Mouse (Mus musculus): ENCODE results near the gene Epb41l3. TPM values are rescaled to one million over a fixed set of nuclear protein-coding genes. Genes with fewer than 3 reads are reported as not detected.
"Not testable (repeated sequence)": the region's sequence is repeated elsewhere in the genome, so short reads cannot be mapped to it uniquely, and the experiment has no call there.

Gene Epb41l3
- polyA plus RNA-seq, 1 experiment from 2014 or later = 125 TPM

DNA sequence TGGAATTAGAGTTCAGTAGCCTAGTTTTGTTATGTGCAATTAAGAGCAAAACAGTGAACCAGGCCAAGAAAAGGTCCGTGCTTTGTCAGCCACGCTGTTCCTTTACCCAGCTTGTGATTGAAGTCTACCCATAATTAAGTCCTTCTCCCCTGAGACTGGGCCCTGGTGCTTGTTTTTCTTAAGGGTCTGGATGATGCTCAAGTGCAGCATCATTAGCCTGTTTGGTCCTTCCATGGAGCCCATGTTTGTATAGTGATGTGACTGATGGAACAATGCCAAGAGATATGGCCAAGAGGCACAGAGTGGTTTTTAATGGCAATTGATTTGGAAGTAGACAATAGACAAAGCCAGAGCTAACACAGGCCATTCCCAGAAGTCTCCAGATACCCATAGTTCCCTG is 36.7 kb downstream of the Epb41l3 start:
- WGBS = 74% methylated on average over 2 of the region's 2 CpGs
- Histone ChIP-seq H3K36me3 (no peaks in the 10 kb centered on the region), H3K4me1 (no peaks in the 10 kb centered on the region), H3K9ac (no peak overlapping the region), H3K27me3 (no peaks in the 10 kb centered on the region), H3K9me3 (replicated peaks) (no peaks in the 10 kb centered on the region), H3K27ac (replicated peaks) (no peak overlapping the region), H3K4me3 (replicated peaks) (no peak overlapping the region), H3K4me2 (replicated peaks) (no peak overlapping the region)
- no peak for ATAC-seq (ENCODE audit: insufficient number of reproducible peaks, low FRiP score, low TSS enrichment, low read depth)

DNA sequence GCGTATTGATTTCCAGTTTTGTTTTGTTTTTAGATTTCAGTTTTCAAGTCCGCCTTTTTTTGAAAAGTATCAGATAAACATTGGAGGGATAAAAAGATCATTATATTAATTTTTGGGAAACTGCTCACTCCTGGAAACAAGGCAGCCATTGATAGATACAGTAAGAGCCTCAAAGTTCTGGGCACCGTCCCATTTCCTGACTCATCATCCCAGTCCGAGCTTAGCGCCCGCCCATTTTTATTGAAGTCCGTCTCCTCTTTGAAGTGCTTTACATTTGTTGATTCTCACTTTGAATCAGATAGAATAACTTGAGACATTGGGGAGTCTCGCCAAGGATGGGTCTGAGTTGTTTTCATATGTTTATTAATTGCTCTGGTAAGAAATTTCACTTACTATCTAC is 43.7 kb downstream of the Epb41l3 start:
- H3K9ac ChIP-seq = no peak overlapping the region
- ATAC-seq (ENCODE audit: insufficient number of reproducible peaks, low FRiP score, low TSS enrichment, low read depth) = no peak
- WGBS = 79% methylated on average over 8 of the region's 8 CpGs
- H3K4me3 ChIP-seq (replicated peaks) = no peak overlapping the region
- peaks cover 14% of the 10 kb centered on the region for H3K4me1 ChIP-seq
- no peaks in the 10 kb centered on the region for H3K9me3 ChIP-seq (replicated peaks)
- 0 out of 2 replicates have a peak, but pooled peaks cover 3% of the 10 kb centered on the region for H3K27me3 ChIP-seq
- H3K27ac ChIP-seq (replicated peaks) = no peak overlapping the region
- no peaks in the 10 kb centered on the region for H3K36me3 ChIP-seq
- no peak overlapping the region for H3K4me2 ChIP-seq (replicated peaks)

DNA sequence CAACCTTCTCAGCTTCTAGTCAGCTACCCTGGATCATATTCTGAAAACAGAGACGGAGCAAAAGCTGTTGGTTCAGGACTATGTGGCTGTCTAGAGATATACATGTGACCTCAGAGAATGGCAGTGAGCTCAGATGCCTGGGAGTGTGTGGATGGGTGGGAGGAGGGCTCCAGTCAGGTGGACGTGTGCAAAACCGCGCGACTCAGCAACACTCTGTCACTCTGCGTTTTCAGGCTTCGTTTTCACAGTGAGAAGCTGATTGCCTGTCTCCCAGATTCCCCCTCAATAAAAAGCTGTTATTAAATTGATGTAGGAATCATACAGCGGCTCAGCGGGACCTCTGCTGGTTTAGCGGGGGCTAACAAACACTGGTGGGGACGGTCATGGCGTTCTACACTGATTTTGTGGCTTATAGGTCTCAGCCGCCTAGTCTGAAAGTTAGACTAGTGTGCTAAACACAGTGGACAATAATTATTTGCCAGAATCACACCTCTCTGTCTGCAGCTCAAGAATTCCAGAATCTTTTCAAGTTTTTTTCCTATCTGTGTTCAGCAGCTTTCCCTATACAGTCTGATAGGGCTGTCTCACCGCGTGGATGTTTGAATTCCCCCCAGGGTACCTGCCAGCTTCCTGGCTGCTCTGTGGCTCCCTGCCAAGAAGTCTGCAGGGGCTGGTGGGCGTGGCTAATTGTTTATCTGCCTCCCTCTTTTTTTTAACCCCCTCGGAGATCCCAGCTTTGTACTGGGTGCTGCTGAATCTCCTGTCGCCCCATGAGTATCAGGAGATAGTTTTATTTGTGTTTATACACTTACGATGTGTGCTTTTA is 45.3 kb downstream of the Epb41l3 start:
- WGBS = 3% methylated on average over 19 of the region's 19 CpGs
- no peaks in the 10 kb centered on the region for H3K36me3 ChIP-seq
- H3K4me2 ChIP-seq (replicated peaks) = peak overlapping the region; percentile 44
- H3K9me3 ChIP-seq (replicated peaks) = no peaks in the 10 kb centered on the region
- no peak overlapping the region for H3K27ac ChIP-seq (replicated peaks)
- H3K4me3 ChIP-seq (replicated peaks) = peak overlapping the region; percentile 14; the same call in 1 of the 2 replicates
- ATAC-seq (ENCODE audit: insufficient number of reproducible peaks, low FRiP score, low TSS enrichment, low read depth) = peak; percentile 55; the same call in 1 of the 2 replicates
- no peak overlapping the region for H3K9ac ChIP-seq
- 0 out of 2 replicates have a peak, but pooled peaks cover 3% of the 10 kb centered on the region for H3K27me3 ChIP-seq
- peaks cover 14% of the 10 kb centered on the region for H3K4me1 ChIP-seq

DNA sequence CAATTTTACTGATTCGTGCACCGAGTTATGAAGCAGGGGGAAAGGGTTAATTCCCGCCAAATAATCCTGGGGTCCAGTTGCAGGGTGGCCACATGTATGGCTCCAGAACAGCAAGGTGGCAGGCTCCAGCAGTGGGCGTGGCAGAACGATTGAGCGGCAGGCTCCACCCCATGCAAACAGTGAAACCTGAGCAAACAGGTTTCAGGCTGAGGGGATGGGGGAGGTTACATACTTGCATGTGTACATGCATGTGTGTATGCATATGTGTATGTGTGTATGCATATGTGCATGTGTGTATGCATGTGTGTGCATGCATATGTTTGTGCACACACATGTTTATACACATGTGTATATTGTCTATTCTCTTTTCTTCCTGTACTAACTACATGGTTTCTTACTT is 46.9 kb downstream of the Epb41l3 start:
- H3K27ac ChIP-seq (replicated peaks); H3K9me3 ChIP-seq (replicated peaks); H3K27me3 ChIP-seq; H3K9ac ChIP-seq; H3K36me3 ChIP-seq: not testable (repeated sequence)
- peak; percentile 40; the same call in 1 of the 2 replicates for ATAC-seq (ENCODE audit: insufficient number of reproducible peaks, low FRiP score, low TSS enrichment, low read depth)
- Histone ChIP-seq H3K4me2 (replicated peaks) (peak overlapping the region; percentile 37), H3K4me1 (peaks cover 16% of the 10 kb centered on the region), H3K4me3 (replicated peaks) (peak overlapping the region; percentile 26; the same call in 1 of the 2 replicates)
- WGBS = 6% methylated on average over 6 of the region's 6 CpGs

DNA sequence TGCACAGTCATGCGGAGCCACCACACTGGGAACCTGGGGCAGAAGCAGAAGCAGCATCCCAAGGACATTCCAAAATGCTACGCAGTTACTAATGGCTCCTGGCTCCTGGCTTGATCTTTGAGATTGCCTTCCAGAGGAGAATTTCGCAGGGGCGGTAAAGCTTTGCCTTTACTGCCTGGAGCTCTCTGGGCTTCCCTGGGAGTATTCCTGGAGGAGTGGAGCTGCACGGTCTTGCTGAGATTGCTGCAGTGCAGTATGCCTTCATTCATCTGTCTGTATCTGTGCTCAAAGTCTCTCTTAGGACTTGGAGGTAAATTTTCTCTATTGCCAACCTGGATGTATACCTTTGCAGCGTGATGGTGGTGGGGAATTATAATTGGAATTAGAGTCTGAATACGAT is 52.0 kb downstream of the Epb41l3 start:
- 0 out of 2 replicates have a peak overlapping the region, but pooled peaks have one; percentile 34 for H3K27ac ChIP-seq (replicated peaks)

DNA sequence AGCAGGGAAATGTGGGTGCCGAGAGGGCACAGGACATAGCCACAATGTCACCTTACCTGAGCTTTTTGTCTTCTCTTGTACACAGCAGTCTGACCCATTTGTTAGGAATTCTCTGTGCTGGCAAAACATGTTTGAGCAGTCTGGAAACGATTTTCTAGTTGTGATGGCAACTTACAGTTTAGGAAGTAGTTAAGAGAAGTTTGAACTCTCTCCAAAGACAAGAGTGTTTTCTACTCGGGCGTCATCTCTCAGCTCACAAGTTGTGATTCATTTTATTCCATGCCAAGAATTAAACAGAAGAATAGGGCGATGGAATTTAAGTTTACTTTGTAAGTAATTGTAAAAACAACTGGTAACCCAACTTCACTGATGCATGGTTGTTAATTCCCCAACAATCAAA is 52.5 kb downstream of the Epb41l3 start:
- peaks cover 14% of the 10 kb centered on the region; the same call in 1 of the 2 replicates for H3K4me1 ChIP-seq
- no peak overlapping the region for H3K9ac ChIP-seq
- H3K4me2 ChIP-seq (replicated peaks) = no peak overlapping the region
- H3K36me3 ChIP-seq = no peaks in the 10 kb centered on the region
- ATAC-seq (ENCODE audit: insufficient number of reproducible peaks, low FRiP score, low TSS enrichment, low read depth) = no peak
- H3K4me3 ChIP-seq (replicated peaks) = no peak overlapping the region
- H3K27me3 ChIP-seq = no peaks in the 10 kb centered on the region
- WGBS = 24% methylated on average over 5 of the region's 5 CpGs
- no peaks in the 10 kb centered on the region for H3K9me3 ChIP-seq (replicated peaks)
- 0 out of 2 replicates have a peak overlapping the region, but pooled peaks have one; percentile 34 for H3K27ac ChIP-seq (replicated peaks)

More for the DNA sequence above, 52.0 kb downstream of the Epb41l3 start:
- no peak for ATAC-seq (ENCODE audit: insufficient number of reproducible peaks, low FRiP score, low TSS enrichment, low read depth)
- Histone ChIP-seq H3K36me3 (no peaks in the 10 kb centered on the region), H3K4me2 (replicated peaks) (no peak overlapping the region), H3K4me3 (replicated peaks) (no peak overlapping the region), H3K9ac (no peak overlapping the region), H3K27me3 (no peaks in the 10 kb centered on the region), H3K9me3 (replicated peaks) (no peaks in the 10 kb centered on the region), H3K4me1 (peaks cover 14% of the 10 kb centered on the region; the same call in 1 of the 2 replicates)
- WGBS = 45% methylated on average over 7 of the region's 7 CpGs

DNA sequence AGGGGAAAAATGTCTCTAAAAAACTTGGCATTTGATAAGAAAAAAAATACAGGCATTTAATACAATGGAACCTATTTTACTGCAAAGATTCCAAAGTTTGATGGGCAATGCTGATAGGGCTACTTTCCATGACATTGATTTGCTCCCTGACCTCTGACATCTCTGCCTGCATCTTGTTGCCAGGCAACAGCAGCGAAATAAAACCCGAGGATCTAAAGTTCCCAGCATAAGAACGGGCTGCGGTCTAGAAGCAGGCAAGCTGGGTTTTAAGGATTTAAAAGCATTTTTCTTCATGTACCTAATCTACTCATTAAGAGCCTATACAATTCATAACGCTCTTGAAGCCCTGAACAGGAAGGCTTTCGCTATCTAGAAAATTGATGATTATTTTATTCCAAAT is 54.0 kb downstream of the Epb41l3 start:
- ATAC-seq (ENCODE audit: insufficient number of reproducible peaks, low FRiP score, low TSS enrichment, low read depth) = no peak
- WGBS = 18% methylated on average over 6 of the region's 6 CpGs
- Histone ChIP-seq H3K4me3 (replicated peaks) (no peak overlapping the region), H3K9me3 (replicated peaks) (no peaks in the 10 kb centered on the region), H3K4me1 (peaks cover 14% of the 10 kb centered on the region; the same call in 1 of the 2 replicates), H3K27ac (replicated peaks) (no peak overlapping the region), H3K36me3 (no peaks in the 10 kb centered on the region), H3K27me3 (no peaks in the 10 kb centered on the region), H3K9ac (no peak overlapping the region), H3K4me2 (replicated peaks) (no peak overlapping the region)

DNA sequence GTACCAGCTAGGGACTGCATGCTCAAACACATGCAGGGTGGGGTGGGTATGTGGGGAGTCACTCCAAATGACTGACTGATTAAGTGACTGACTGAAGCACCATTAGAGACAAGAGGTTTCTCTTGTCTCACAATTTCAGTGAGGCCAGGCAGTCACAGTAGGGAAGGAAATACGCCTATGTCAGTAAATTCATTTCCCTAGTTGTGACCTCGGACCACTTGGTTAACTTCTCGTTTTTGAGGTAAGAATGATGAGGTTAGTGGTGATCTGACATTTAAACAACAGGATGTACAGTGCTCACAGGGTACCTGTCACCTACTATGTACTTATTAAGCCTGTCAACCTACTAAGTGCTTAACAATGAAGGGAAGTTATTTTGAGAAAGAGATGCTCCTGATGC is 67.5 kb downstream of the Epb41l3 start:
- no peaks in the 10 kb centered on the region for H3K27me3 ChIP-seq
- no peak for ATAC-seq (ENCODE audit: insufficient number of reproducible peaks, low FRiP score, low TSS enrichment, low read depth)
- no peak overlapping the region for H3K4me3 ChIP-seq (replicated peaks)
- H3K9ac ChIP-seq = no peak overlapping the region
- H3K9me3 ChIP-seq (replicated peaks) = no peaks in the 10 kb centered on the region
- H3K36me3 ChIP-seq = no peaks in the 10 kb centered on the region
- H3K4me2 ChIP-seq (replicated peaks) = no peak overlapping the region
- 73% methylated on average over 3 of the region's 3 CpGs for WGBS
- H3K4me1 ChIP-seq = no peaks in the 10 kb centered on the region
- H3K27ac ChIP-seq (replicated peaks) = no peak overlapping the region

DNA sequence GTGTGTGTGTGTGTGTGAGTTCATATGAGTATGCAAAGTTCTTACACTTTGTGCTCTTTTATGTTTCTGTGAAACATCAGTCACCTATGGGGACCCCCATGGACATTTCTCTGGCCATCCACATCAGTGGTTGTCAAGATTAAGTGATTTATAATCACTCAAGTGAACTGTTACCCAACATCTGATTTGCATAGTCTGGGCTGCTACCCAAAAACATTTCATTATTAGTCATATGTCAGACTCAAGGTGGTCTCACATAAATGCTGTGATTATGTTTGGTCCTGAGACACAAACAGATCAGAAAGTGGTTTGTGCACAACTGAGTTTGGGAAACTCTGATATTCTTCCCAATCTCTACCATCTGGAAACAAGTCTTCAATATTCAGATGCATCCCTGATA is 75.3 kb downstream of the Epb41l3 start:
- no peak overlapping the region for H3K27ac ChIP-seq (replicated peaks)
- no peak for ATAC-seq (ENCODE audit: insufficient number of reproducible peaks, low FRiP score, low TSS enrichment, low read depth)

DNA sequence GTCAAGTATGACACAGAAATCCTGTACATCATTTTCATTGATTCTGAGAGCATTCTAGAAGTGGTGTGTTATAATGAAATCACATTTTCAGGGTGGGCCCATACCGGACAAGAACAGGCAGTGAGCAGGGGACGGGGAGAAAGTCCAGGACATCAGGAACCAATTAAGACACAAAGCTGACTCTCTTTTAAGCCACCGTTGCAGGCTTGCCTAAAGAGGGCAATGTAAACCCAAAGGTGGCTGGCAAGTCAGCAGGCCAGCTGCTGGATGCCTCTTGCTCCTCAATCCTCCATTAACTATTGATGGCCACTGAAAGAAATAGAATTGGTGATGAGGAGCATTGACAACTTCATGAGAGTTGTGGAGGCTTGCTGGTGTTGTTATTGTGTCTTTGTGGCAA is 75.8 kb downstream of the Epb41l3 start:
- no peak for ATAC-seq (ENCODE audit: insufficient number of reproducible peaks, low FRiP score, low TSS enrichment, low read depth)
- Histone ChIP-seq H3K9me3 (replicated peaks) (no peaks in the 10 kb centered on the region), H3K27me3 (no peaks in the 10 kb centered on the region), H3K9ac (no peak overlapping the region), H3K4me1 (no peaks in the 10 kb centered on the region; the same call in 1 of the 2 replicates), H3K4me2 (replicated peaks) (no peak overlapping the region), H3K27ac (replicated peaks) (no peak overlapping the region), H3K36me3 (no peaks in the 10 kb centered on the region), H3K4me3 (replicated peaks) (no peak overlapping the region)
- 15% methylated on average over 3 of the region's 3 CpGs for WGBS

More for the DNA sequence above, 75.3 kb downstream of the Epb41l3 start:
- Histone ChIP-seq H3K36me3 (no peaks in the 10 kb centered on the region), H3K4me3 (replicated peaks) (no peak overlapping the region), H3K9me3 (replicated peaks) (no peaks in the 10 kb centered on the region), H3K4me2 (replicated peaks) (no peak overlapping the region), H3K9ac (no peak overlapping the region), H3K27me3 (no peaks in the 10 kb centered on the region), H3K4me1 (no peaks in the 10 kb centered on the region)

DNA sequence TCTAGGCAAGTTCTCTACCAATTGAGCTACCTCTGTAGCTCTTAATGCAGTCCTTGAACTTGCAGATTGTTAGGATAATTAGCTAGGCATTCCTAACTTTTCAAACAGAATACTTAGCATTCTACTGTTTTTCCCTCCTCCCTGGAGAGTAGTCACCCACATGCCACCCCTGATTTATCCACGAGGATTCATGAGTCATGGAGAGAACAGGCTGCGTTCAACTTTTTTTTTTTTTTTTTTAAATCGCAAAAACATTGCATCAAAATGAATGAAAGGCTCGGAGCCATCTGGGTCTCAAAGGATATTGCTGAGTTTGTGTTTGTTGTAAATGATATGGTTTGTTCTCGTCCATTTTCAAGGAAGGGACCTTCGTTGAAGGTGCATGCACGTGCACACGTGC is 79.6 kb downstream of the Epb41l3 start:
- Histone ChIP-seq H3K4me3 (replicated peaks) (no peak overlapping the region), H3K9me3 (replicated peaks) (no peaks in the 10 kb centered on the region), H3K4me1 (peaks cover 11% of the 10 kb centered on the region), H3K27me3 (no peaks in the 10 kb centered on the region), H3K27ac (replicated peaks) (no peak overlapping the region), H3K4me2 (replicated peaks) (no peak overlapping the region), H3K9ac (no peak overlapping the region), H3K36me3 (no peaks in the 10 kb centered on the region)
- WGBS = 55% methylated on average over 8 of the region's 8 CpGs
- no peak for ATAC-seq (ENCODE audit: insufficient number of reproducible peaks, low FRiP score, low TSS enrichment, low read depth)
